31 mouse cellular contexts compared by ENCODE assay signal in genomic region chr3:45104431-45104830, GRCm38 (mm10).
"Had no signal": no experiment of that assay in that cellular context is flagged by ENCODE, and none has a peak within 500 bp of the region (broad histone marks: within the 10 kb centered on the region; RNA-seq: fewer than 3 reads in every experiment).

No protein-coding gene starts in this region.

- H3K4me3 ChIP-seq: limb, embryonic 10.5 days; limb, embryonic 12.5 days; limb, embryonic 13.5 days; limb, embryonic 15.5 days; liver, embryonic 12.5 days; liver, embryonic 13.5 days; liver, embryonic 15.5 days; lung, embryonic 15.5 days; megakaryocyte, embryonic 14.5 days; midbrain, embryonic 10.5 days; midbrain, embryonic 12.5 days; midbrain, embryonic 15.5 days; myocyte; neural tube, embryonic 12.5 days had no signal

- H3K4me2 ChIP-seq: limb, embryonic 12.5 days; limb, embryonic 13.5 days; limb, embryonic 15.5 days; liver, embryonic 11.5 days; liver, embryonic 12.5 days; liver, embryonic 13.5 days; liver, embryonic 15.5 days; lung, embryonic 14.5 days; lung, embryonic 15.5 days; midbrain, embryonic 11.5 days; midbrain, embryonic 12.5 days; midbrain, embryonic 15.5 days; neural tube, embryonic 12.5 days had no signal

- ATAC-seq: liver, embryonic 12.5 days; liver, postnatal 0 days; lung, postnatal 0 days; midbrain, embryonic 15.5 days; midbrain, embryonic 16.5 days had no signal

- H3K9me3 ChIP-seq: limb, embryonic 10.5 days; limb, embryonic 13.5 days; limb, embryonic 15.5 days; liver, embryonic 13.5 days; liver, embryonic 15.5 days; midbrain, embryonic 12.5 days; midbrain, embryonic 15.5 days had no signal

- H3K9ac ChIP-seq: limb, embryonic 12.5 days; limb, embryonic 13.5 days; limb, embryonic 15.5 days; liver, embryonic 12.5 days; liver, embryonic 13.5 days; liver, embryonic 14.5 days; liver, embryonic 15.5 days; liver, postnatal 0 days; lung, embryonic 14.5 days; lung, embryonic 15.5 days; midbrain, embryonic 12.5 days; midbrain, embryonic 15.5 days; neural tube, embryonic 12.5 days had no signal

- H3K27me3 ChIP-seq: limb, embryonic 12.5 days; limb, embryonic 13.5 days; limb, embryonic 15.5 days; liver, embryonic 12.5 days; liver, embryonic 13.5 days; liver, embryonic 15.5 days; lung, embryonic 15.5 days; megakaryocyte, embryonic 14.5 days; midbrain, embryonic 12.5 days; midbrain, embryonic 15.5 days; neural tube, embryonic 12.5 days had no signal

- H3K36me3 ChIP-seq: limb, embryonic 10.5 days; limb, embryonic 12.5 days; limb, embryonic 13.5 days; limb, embryonic 15.5 days; liver, embryonic 12.5 days; liver, embryonic 13.5 days; liver, embryonic 15.5 days; lung, embryonic 15.5 days; midbrain, embryonic 10.5 days; midbrain, embryonic 12.5 days; midbrain, embryonic 15.5 days; neural tube, embryonic 12.5 days had no signal

- DNase-seq: left cerebral cortex, postnatal 4 days; liver; liver, embryonic 13.5 days; liver, postnatal 0 days; lung, adult 18-20 months; lung, adult 2 months; lung, embryonic 14.5 days; lung, postnatal 10 days; lung, postnatal 14 days; lung, postnatal 36 days; lung, postnatal 4 days; midbrain, embryonic 14.5 days had no signal

- H3K4me1 ChIP-seq: limb, embryonic 10.5 days; limb, embryonic 12.5 days; limb, embryonic 13.5 days; limb, embryonic 15.5 days; liver, embryonic 12.5 days; liver, embryonic 13.5 days; liver, embryonic 15.5 days; lung, embryonic 15.5 days; megakaryocyte, embryonic 14.5 days; midbrain, embryonic 10.5 days; midbrain, embryonic 12.5 days; midbrain, embryonic 15.5 days; neural tube, embryonic 12.5 days had no signal

- H3K27ac ChIP-seq: limb, embryonic 10.5 days; limb, embryonic 12.5 days; limb, embryonic 13.5 days; limb, embryonic 15.5 days; liver, embryonic 12.5 days; liver, embryonic 13.5 days; liver, embryonic 14.5 days; liver, embryonic 15.5 days; lung, embryonic 15.5 days; macrophage; midbrain, embryonic 10.5 days; midbrain, embryonic 12.5 days; midbrain, embryonic 15.5 days; neural tube, embryonic 12.5 days had no signal
